Mouse (Mus musculus) brain, embryonic 14.5 days (tissue): ENCODE data around the gene Filip1l.

Experiments used
- CTCF ChIP-seq: fragments of 200-500 bp; IDR thresholded peaks from 2 replicates; pipeline ENCODE4 v1.5.1; 2012; ENCODE audit warnings: inconsistent platforms, mild to moderate bottlenecking, moderate library complexity, borderline replicate concordance; ENCODE audit not compliant: insufficient read depth, insufficient read length; ENCODE audit errors: extremely low read depth
- POLR2A ChIP-seq: fragments of 200-500 bp; IDR thresholded peaks from 2 replicates; pipeline ENCODE4 v1.6.1; 2012; ENCODE audit warnings: mild to moderate bottlenecking, inconsistent platforms, borderline replicate concordance; ENCODE audit not compliant: poor library complexity, insufficient read depth, insufficient read length, severe bottlenecking; ENCODE audit errors: extremely low read depth

DNA sequence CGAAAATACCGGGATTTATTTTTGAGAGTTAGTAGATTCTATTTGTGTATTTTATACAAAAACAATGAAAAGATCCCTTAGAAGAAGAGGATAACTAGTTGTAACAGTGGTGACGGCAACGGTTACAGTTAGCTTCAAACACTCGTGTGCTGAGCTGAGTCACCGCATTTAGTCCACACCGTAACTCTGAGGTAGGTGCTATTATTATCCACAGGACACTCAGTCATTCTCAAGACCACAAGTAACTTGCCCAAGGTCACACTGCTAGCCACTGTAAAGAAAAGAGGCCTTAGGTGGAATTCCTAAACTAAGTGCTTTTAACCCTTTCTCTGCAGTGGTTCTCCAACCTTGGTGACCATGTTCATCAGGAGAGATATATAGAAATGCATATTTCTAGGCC is 174.0 kb downstream of the Filip1l start:
- TF ChIP-seq CTCF, result no peak
- TF ChIP-seq POLR2A, result no peak
